Mouse (Mus musculus) central nervous system, embryonic 18 days (tissue): ENCODE results near the gene Rnf40. TPM values are rescaled to one million over a fixed set of nuclear protein-coding genes. Genes with fewer than 3 reads are reported as not detected.

Source experiments
- polyA plus RNA-seq: library from polyadenylated mRNA; depleted of rRNA; stranded (reverse); fragments of >200 nt; gene quantifications from 2 replicates; pipeline ENCODE4 v1.2.3, GENCODE M21; 2012; rRNA removed

The Rnf40 gene
- 46.9 and 49.5 TPM in 2 replicates for polyA plus RNA-seq

DNA sequence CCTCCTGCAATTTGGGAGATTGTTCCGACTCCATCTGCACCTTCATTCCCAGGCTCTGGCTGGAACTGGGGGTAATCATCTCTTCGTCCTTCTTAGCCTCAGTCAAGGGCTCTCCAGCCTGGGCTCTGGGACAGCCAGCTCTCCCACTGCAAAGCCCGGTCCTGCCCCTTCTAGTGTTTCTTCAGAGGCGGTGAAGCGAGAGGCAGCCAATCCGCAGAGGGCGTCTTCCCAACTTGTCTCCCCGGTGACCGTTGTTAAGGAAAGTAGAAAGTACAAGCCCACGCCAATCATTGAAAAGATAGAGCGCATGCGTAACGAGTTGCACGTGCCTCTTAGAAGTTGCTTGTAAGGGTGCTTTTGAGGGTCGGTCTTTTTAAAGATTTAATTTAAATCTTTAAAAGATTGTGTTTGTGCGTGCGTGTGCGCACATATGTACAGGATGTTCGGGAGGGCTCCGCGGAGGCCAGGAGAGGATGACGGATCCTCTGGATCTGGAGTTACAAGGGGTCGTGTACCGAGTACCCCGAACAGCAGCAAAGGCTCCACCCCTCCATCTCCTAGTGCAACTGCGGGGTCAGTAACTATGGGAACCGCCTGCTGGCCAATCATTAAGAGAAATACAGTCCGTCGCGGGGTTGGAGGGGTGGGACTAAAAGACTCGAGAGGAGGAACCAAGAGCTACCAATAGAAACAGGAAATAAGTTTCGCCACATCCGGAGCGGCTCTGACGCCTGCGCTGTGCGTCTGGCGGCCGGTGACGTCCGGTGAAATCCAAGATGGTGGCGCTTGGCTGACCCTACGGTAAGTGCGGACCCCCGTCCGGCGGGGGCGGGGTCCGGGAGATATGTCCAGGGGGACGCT lies at the start of gene Rnf40, which contains the start of gene Ccdc189:
Gene Rnf40, plus strand, starts transcription at position 757 of the 861 bp plus-strand sequence.
Gene Ccdc189, minus strand, starts transcription at position 585 of the 861 bp plus-strand sequence.

DNA sequence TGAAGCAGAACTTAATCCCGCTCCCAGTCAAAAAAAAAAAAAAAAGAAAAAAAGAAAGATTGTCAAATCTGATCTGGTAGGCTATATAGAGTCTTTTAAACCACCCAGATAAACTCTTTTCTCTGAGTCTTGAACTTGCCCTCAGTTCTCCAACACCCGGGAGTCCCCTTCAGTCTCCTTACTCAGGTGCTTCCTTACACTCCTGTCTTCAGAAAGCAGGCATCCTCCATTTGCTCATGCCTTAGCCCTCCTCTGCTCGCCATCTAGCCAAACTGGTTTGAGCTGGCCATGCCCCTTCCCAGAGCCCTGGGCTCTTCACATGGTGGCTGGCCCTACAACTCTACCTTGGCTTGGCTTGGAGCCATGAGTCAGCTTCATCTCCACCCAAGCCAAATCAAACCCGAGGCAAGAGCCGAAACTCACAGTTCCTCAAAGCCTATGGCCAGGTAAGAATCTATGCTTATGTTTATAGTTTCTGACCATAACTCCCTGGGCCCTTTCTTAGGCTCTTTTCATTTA lies 27.2 kb upstream of the Rnf40 start, which contains the start of gene Tmem265:
Gene Tmem265, plus strand, starts transcription at position 51 of the 519 bp plus-strand sequence.

DNA sequence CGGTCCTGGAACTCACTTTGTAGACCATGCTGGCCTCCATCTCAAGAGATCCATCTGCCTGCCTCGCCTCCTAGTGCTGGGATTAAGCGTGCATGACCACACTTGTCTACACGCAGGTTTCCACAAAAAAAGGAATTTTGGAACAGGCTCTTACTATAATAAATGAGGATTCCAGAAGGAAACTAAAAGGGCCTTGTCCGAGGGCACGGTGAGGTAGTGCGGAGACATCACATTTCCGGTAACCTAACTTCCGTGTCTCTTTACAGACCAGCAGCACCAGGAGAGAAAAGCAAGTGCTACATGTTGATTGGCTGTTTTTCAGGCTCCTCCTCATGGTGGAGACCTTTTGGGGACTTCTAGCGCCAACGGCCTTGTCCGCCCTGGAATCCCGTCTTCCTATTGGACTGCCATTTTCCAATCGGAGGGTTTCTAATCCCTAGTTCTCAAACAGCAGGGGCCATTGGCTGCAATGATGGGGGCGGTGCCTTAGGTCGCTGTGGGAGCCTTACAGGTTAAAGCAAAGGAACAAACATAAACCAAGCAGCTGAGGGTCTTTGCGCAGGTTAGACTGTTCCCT lies 15.6 kb upstream of the Rnf40 start, which contains the start of gene Phkg2:
Gene Phkg2, plus strand, starts transcription at position 446 of the 577 bp plus-strand sequence.

DNA sequence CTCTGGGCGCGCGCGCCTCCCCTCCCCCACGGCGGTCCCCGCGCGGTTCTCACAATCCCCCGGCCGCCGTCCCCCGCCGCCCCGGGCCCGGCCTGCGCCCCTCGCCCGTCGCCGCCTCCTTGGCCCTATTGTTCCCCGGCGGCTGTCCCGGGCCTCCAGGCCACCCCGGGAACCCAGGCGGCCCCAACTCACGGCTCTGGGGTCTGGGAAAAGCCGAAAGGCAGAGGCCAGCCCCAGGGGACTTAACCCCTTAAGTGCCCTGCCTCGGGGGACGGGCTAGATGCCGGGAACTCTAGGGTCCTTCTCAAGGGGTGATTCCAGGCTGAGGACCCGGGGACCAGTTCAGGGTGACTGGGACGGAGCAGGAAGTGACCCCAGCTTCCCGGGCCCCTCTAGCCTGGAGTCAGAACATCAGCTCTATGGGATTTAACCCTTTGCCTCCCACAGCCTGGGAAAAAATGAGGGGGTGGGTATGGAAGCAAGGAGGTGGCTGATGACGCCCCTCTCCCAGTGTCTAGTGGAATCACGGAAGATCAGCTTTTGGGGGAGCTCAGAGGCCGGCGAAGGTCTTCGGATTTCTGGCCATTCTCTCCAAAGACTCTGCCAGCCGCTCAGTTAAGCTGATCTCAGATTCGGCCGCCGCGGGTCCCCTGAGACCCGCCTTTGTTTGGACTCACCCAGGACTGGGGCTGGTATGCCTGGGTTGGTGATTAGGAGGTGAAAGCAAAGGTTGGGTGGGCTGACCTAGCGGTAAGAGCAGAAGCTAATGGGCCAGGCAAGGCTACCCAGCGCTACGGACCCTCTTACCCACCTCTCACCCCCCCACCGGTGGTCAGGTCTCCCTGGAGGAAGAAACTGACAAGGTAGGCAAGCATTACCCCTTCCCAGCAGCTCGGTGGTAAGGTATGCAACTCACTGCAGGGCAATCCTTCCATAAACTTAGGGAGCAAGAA lies 26.6 kb downstream of the Rnf40 start, which contains the start of gene Zfp629:
Gene Zfp629, minus strand, starts transcription at position 907 of the 953 bp plus-strand sequence.

Other genes with a start within 250 kb of the Rnf40 start
- 26.9 and 27.0 TPM in 2 replicates for gene Zfp768, start 243.2 kb upstream of the Rnf40 start, polyA plus RNA-seq
- gene Zfp747, start 212.7 kb upstream of the Rnf40 start, polyA plus RNA-seq: 6.8 and 7.0 TPM in 2 replicates
- gene 9130019O22Rik, start 201.6 kb upstream of the Rnf40 start, polyA plus RNA-seq: 3.2 and 3.4 TPM in 2 replicates
- 5.2 and 5.5 TPM in 2 replicates for gene E430018J23Rik, start 195.1 kb upstream of the Rnf40 start, polyA plus RNA-seq
- 3.9 and 4.6 TPM in 2 replicates for gene Zfp764, start 181.9 kb upstream of the Rnf40 start, polyA plus RNA-seq
- gene Zfp688, start 166.7 kb upstream of the Rnf40 start, polyA plus RNA-seq: 17.7 and 18.9 TPM in 2 replicates
- gene Zfp689, start 139.6 kb upstream of the Rnf40 start, polyA plus RNA-seq: 9.2 and 10.9 TPM in 2 replicates
- 54.7 and 57.7 TPM in 2 replicates for gene Prr14, start 129.2 kb upstream of the Rnf40 start, polyA plus RNA-seq
- 18.1 and 24.0 TPM in 2 replicates for gene Fbrs, start 109.6 kb upstream of the Rnf40 start, polyA plus RNA-seq
- 15.5 and 19.3 TPM in 2 replicates for gene Srcap, start 76.8 kb upstream of the Rnf40 start, polyA plus RNA-seq
- gene Gm42715, start 69.2 kb upstream of the Rnf40 start, polyA plus RNA-seq: 13.4 and 14.3 TPM in 2 replicates
- gene Tmem265, start 27.4 kb upstream of the Rnf40 start, polyA plus RNA-seq: 1.3 and 2.7 TPM in 2 replicates
- gene Phkg2, start 15.4 kb upstream of the Rnf40 start, polyA plus RNA-seq: 111 and 112 TPM in 2 replicates
- gene Ccdc189, start 172 bp upstream of the Rnf40 start, polyA plus RNA-seq: 13.5 TPM in 2 replicates
- gene Zfp629, start 27.0 kb downstream of the Rnf40 start, polyA plus RNA-seq: 28.9 and 29.8 TPM in 2 replicates
- 55.6 and 57.5 TPM in 2 replicates for gene Bcl7c, start 120.2 kb downstream of the Rnf40 start, polyA plus RNA-seq
- 10.1 and 11.8 TPM in 2 replicates for gene Ctf1, start 124.0 kb downstream of the Rnf40 start, polyA plus RNA-seq
- gene Ctf2, start 143.4 kb downstream of the Rnf40 start, polyA plus RNA-seq: not detected in 2 replicates
- 122 and 135 TPM in 2 replicates for gene Fbxl19, start 155.8 kb downstream of the Rnf40 start, polyA plus RNA-seq
- gene Orai3, start 181.0 kb downstream of the Rnf40 start, polyA plus RNA-seq: 9.1 and 11.1 TPM in 2 replicates
- 9.1 and 11.1 TPM in 2 replicates for gene Setd1a, start 187.9 kb downstream of the Rnf40 start, polyA plus RNA-seq
- gene Gm49388, start 196.8 kb downstream of the Rnf40 start, polyA plus RNA-seq: 0.20 and 0.35 TPM in 2 replicates
- 12.5 and 14.7 TPM in 2 replicates for gene Hsd3b7, start 211.8 kb downstream of the Rnf40 start, polyA plus RNA-seq
- 43.4 and 52.4 TPM in 2 replicates for gene Stx4a, start 235.5 kb downstream of the Rnf40 start, polyA plus RNA-seq
- gene Stx1b, start 235.8 kb downstream of the Rnf40 start, polyA plus RNA-seq: 104 and 129 TPM in 2 replicates